Mouse (Mus musculus) erythroblast, embryonic 14.5 days (primary cell): Measurements from ENCODE around the gene Mpig6b.

ENCODE experiments used
- GATA1 ChIP-seq: IDR thresholded peaks from 2 replicates; pipeline ENCODE4 v1.6.1; 2012; ENCODE audit warnings: low read length, inconsistent platforms, mixed read lengths
- TAL1 ChIP-seq: IDR thresholded peaks from 3 replicates; pipeline ENCODE4 v1.6.1; 2012; ENCODE audit warnings: low read length, inconsistent platforms, mixed read lengths

- no peak for TF ChIP-seq GATA1
- no peak for TF ChIP-seq TAL1
Measured at GRCm38 (mm10) chr17:35021163-35021808, 44.7 kb downstream of the Mpig6b start.
